Mouse (Mus musculus): ENCODE measurements around the gene Ccdc107. TPM values are rescaled to one million over a fixed set of nuclear protein-coding genes. Genes with fewer than 3 reads are reported as not detected.

The Ccdc107 gene
- polyA plus RNA-seq, 1 experiment from 2014 or later = 107 TPM

GRCm38 (mm10) chr4:43513300-43513699, 20.6 kb downstream of the Ccdc107 start:
- Histone ChIP-seq H3K9me3 (replicated peaks; ENCODE audit: low read length) (no peaks in the 10 kb centered on the region), H3K27me3 (ENCODE audit: insufficient read depth, low read length) (no peaks in the 10 kb centered on the region), H3K4me2 (ENCODE audit: low read length) (no peak overlapping the region), H3K4me1 (replicated peaks; ENCODE audit: insufficient read depth, low read length) (peaks cover 7% of the 10 kb centered on the region; the same call in 1 of the 2 replicates), H3K9ac (ENCODE audit: low read depth, low read length) (no peak overlapping the region), H3K27ac (no peak overlapping the region), H3K4me3 (replicated peaks; ENCODE audit: low read depth, low read length) (no peak overlapping the region), H3K36me3 (ENCODE audit: insufficient read depth, low read length) (0 out of 2 replicates have a peak, but pooled peaks cover 10% of the 10 kb centered on the region)
- no peak for TF ChIP-seq CTCF (IDR thresholded peaks at IDR 0.05; ENCODE audit: low read depth)
- no peak for DNase-seq (ENCODE audit: low spot score)
- no peak for ATAC-seq (replicated peaks; ENCODE audit: low FRiP score, low read depth)
- 91% methylated on average over 4 of the region's 4 CpGs for WGBS

DNA sequence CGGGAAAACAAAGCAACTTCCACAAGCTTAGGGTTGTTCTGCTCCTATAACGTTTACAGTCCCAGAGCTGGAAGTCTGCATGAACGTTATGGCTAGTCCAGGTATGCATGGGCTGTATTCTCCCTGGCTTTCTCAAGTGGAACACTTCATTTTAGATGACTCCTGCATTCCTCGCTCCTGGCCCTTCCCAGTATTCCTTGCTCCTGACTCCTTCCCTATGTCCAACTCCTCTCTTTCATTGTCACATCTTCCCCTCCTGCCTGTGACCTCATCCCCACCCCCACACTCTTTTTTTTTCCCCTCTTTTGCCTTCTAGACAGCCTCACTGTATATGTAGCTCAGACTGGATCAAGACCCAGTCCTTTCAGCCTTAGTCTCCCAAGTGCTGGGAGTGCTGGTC, 21.1 kb downstream of the Ccdc107 start:
- H3K36me3 ChIP-seq (ENCODE audit: insufficient read depth, low read length) = 0 out of 2 replicates have a peak, but pooled peaks cover 10% of the 10 kb centered on the region
- peaks cover 3% of the 10 kb centered on the region; the same call in 1 of the 2 replicates for H3K4me1 ChIP-seq (replicated peaks; ENCODE audit: insufficient read depth, low read length)
- H3K9ac ChIP-seq (ENCODE audit: low read depth, low read length) = no peak overlapping the region
- TF ChIP-seq CTCF (IDR thresholded peaks at IDR 0.05; ENCODE audit: low read depth) = no peak
- no peak overlapping the region for H3K4me2 ChIP-seq (ENCODE audit: low read length)
- DNase-seq (ENCODE audit: low spot score) = no peak
- no peak overlapping the region for H3K4me3 ChIP-seq (replicated peaks; ENCODE audit: low read depth, low read length)
- 58% methylated on average over 4 of the region's 4 CpGs for WGBS
- no peaks in the 10 kb centered on the region for H3K27me3 ChIP-seq (ENCODE audit: insufficient read depth, low read length)
- ATAC-seq (replicated peaks; ENCODE audit: low FRiP score, low read depth) = no peak
- no peak overlapping the region for H3K27ac ChIP-seq
- no peaks in the 10 kb centered on the region for H3K9me3 ChIP-seq (replicated peaks; ENCODE audit: low read length)

DNA sequence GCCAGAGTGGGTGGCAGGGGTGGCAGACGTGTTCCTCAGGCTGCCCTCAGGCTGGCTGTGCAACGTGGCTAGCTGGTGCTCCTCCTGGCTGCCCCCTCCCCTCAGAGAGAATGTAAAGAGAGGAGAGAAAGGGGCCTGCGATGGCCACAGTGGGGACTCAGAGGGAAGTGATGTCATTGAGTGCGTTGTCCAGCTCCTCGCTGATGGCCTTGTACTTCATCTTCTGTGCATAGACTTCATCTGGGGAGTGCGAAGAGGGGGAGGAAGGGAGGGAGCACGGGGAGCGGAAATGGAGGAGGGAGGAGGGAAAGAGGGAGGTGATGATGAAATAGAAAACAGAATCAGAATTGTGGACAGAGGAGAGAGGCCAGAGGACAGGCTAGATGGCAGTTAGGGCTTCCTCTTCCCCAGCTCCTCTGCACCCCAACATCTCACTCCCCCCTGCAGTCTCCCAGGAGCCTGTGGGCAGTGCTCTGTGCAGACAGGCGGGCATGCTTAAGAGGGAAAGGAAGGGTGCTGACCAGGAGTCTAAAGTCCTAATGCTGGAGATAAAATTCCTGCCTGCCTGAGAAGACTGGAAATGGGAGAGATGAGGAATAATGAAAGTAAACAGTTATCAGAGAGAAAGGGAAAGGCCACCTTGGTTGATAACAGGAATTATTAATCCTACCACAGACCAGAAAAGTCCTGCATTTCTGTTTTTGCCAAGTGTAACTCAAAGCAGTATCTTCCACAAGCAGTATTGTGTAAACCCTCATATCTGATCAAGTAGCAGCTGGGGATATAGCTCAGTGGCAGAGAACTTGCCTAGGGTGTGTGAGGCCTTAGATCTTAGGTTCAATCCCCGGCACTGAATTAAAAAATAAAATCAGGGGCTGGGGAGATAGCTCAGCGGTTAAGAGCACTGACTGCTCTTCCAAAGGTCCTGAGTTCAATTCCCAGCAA, 23.3 kb downstream of the Ccdc107 start:
- H3K9ac ChIP-seq (ENCODE audit: low read depth, low read length) = no peak overlapping the region
- no peak overlapping the region for H3K4me3 ChIP-seq (replicated peaks; ENCODE audit: low read depth, low read length)
- no peaks in the 10 kb centered on the region for H3K9me3 ChIP-seq (replicated peaks; ENCODE audit: low read length)
- H3K4me1 ChIP-seq (replicated peaks; ENCODE audit: insufficient read depth, low read length) = no peaks in the 10 kb centered on the region; the same call in 1 of the 2 replicates
- DNase-seq (ENCODE audit: low spot score) (no peak), ATAC-seq (replicated peaks; ENCODE audit: low FRiP score, low read depth) (no peak)
- H3K27me3 ChIP-seq (ENCODE audit: insufficient read depth, low read length) = no peaks in the 10 kb centered on the region
- WGBS = 70% methylated on average over 11 of the region's 11 CpGs
- TF ChIP-seq CTCF (IDR thresholded peaks at IDR 0.05; ENCODE audit: low read depth) = no peak
- no peak overlapping the region for H3K27ac ChIP-seq
- 0 out of 2 replicates have a peak, but pooled peaks cover 10% of the 10 kb centered on the region for H3K36me3 ChIP-seq (ENCODE audit: insufficient read depth, low read length)
- H3K4me2 ChIP-seq (ENCODE audit: low read length) = no peak overlapping the region

- Histone ChIP-seq H3K4me1 (replicated peaks; ENCODE audit: insufficient read depth, low read length) (peaks cover 21% of the 10 kb centered on the region; the same call in 1 of the 2 replicates), H3K4me3 (replicated peaks; ENCODE audit: low read depth, low read length) (0 out of 2 replicates have a peak overlapping the region, but pooled peaks have one; percentile 0), H3K27ac (no peak overlapping the region), H3K4me2 (ENCODE audit: low read length) (peak overlapping the region; percentile 46), H3K9ac (ENCODE audit: low read depth, low read length) (no peak overlapping the region), H3K36me3 (ENCODE audit: insufficient read depth, low read length) (0 out of 2 replicates have a peak, but pooled peaks cover 9% of the 10 kb centered on the region), H3K27me3 (ENCODE audit: insufficient read depth, low read length) (no peaks in the 10 kb centered on the region), H3K9me3 (replicated peaks; ENCODE audit: low read length) (no peaks in the 10 kb centered on the region)
- ATAC-seq (replicated peaks; ENCODE audit: low FRiP score, low read depth) = no peak
- 17% methylated on average over 10 of the region's 10 CpGs for WGBS
- TF ChIP-seq CTCF (IDR thresholded peaks at IDR 0.05; ENCODE audit: low read depth) = no peak
- DNase-seq (ENCODE audit: low spot score) = no peak
These were observed 26.9 kb downstream of the Ccdc107 start for GRCm38 (mm10) chr4:43519551-43519950.

DNA sequence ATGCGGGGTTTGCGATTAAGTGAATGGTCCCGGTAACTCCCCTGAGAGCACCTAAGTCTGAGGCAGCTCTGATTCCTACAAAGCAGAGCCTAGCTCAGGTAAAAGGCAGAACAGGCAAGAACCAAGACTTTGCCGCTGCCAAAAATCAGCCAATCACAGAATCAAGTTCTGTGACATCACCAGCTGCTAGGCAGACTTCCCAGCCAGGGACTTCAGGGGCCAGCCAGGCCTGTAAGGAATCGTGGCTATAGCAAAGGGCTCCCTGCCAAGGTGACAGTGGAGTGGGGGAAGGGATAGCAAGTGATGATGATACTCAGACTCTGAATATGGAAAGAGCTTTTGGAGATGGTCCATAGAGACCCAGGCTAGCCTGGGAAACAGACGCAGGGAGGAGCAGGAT, 27.3 kb downstream of the Ccdc107 start:
- DNase-seq (ENCODE audit: low spot score) (peak; percentile 91), ATAC-seq (replicated peaks; ENCODE audit: low FRiP score, low read depth) (peak; percentile 45)
- H3K9ac ChIP-seq (ENCODE audit: low read depth, low read length) = no peak overlapping the region
- H3K4me1 ChIP-seq (replicated peaks; ENCODE audit: insufficient read depth, low read length) = peaks cover 21% of the 10 kb centered on the region; the same call in 1 of the 2 replicates
- WGBS = 10% methylated on average over 6 of the region's 6 CpGs
- H3K4me3 ChIP-seq (replicated peaks; ENCODE audit: low read depth, low read length) = 0 out of 2 replicates have a peak overlapping the region, but pooled peaks have one; percentile 0
- no peaks in the 10 kb centered on the region for H3K9me3 ChIP-seq (replicated peaks; ENCODE audit: low read length)
- no peaks in the 10 kb centered on the region for H3K27me3 ChIP-seq (ENCODE audit: insufficient read depth, low read length)
- H3K36me3 ChIP-seq (ENCODE audit: insufficient read depth, low read length) = 0 out of 2 replicates have a peak, but pooled peaks cover 5% of the 10 kb centered on the region
- peak overlapping the region; percentile 46 for H3K4me2 ChIP-seq (ENCODE audit: low read length)
- TF ChIP-seq CTCF (IDR thresholded peaks at IDR 0.05; ENCODE audit: low read depth) = no peak
- H3K27ac ChIP-seq = no peak overlapping the region

- peaks cover 9% of the 10 kb centered on the region; the same call in 1 of the 2 replicates for H3K4me1 ChIP-seq (replicated peaks; ENCODE audit: insufficient read depth, low read length)
- no peak for ATAC-seq (replicated peaks; ENCODE audit: low FRiP score, low read depth)
- TF ChIP-seq CTCF (IDR thresholded peaks at IDR 0.05; ENCODE audit: low read depth) = peak; percentile 54; the same call in 1 of the 2 replicates
- H3K27ac ChIP-seq = no peak overlapping the region
- H3K27me3 ChIP-seq (ENCODE audit: insufficient read depth, low read length) = no peaks in the 10 kb centered on the region
- no peak overlapping the region for H3K9ac ChIP-seq (ENCODE audit: low read depth, low read length)
- no peaks in the 10 kb centered on the region for H3K9me3 ChIP-seq (replicated peaks; ENCODE audit: low read length)
- no peak overlapping the region for H3K4me2 ChIP-seq (ENCODE audit: low read length)
- no peak overlapping the region for H3K4me3 ChIP-seq (replicated peaks; ENCODE audit: low read depth, low read length)
- peaks cover 22% of the 10 kb centered on the region for H3K36me3 ChIP-seq (ENCODE audit: insufficient read depth, low read length)
- no peak for DNase-seq (ENCODE audit: low spot score)
- 65% methylated on average over 5 of the region's 5 CpGs for WGBS
These were observed 35.2 kb downstream of the Ccdc107 start for GRCm38 (mm10) chr4:43527880-43528279.
